Mouse (Mus musculus): ENCODE measurements at regions not wholly inside any gene's neighbourhood (a gene's known extent, or its start where the extent isn't known, plus 50 kb on each side); places are given as distances from the start of the nearest gene placed in this dataset.
"Not testable (repeated sequence)": the region's sequence is repeated elsewhere in the genome, so short reads cannot be mapped to it uniquely, and the experiment has no call there.

GRCm38 (mm10) chr6:53233777-53234176, 53.3 kb upstream of the Creb5 start:
- no peak for DNase-seq (ENCODE audit: low spot score in 2 of 2)

GRCm38 (mm10) chr6:53232616-53233015, 54.5 kb upstream of the Creb5 start:
- DNase-seq (ENCODE audit: low spot score in 2 of 2) = no peak

- DNase-seq (ENCODE audit: low spot score in 2 of 2) = no peak
These were observed 57.7 kb upstream of the Creb5 start for GRCm38 (mm10) chr6:53229350-53229749.

GRCm38 (mm10) chr6:53222104-53222503, 65.0 kb upstream of the Creb5 start:
- no peak for DNase-seq (ENCODE audit: low spot score in 2 of 2)

- no peak for DNase-seq (ENCODE audit: low spot score in 2 of 2)
These were observed 65.4 kb upstream of the Creb5 start for GRCm38 (mm10) chr6:53221668-53222005.

GRCm38 (mm10) chr6:53220784-53221667, 66.0 kb upstream of the Creb5 start:
- no peak for DNase-seq (ENCODE audit: low spot score in 2 of 2)

- no peak for DNase-seq (ENCODE audit: low spot score in 2 of 2)
These were observed 68.2 kb upstream of the Creb5 start for GRCm38 (mm10) chr6:53218871-53219286.

GRCm38 (mm10) chr6:53217234-53218015, 69.6 kb upstream of the Creb5 start:
- DNase-seq (ENCODE audit: low spot score in 2 of 2) = peak; percentile 31 to 50

- no peak for DNase-seq (ENCODE audit: low spot score in 2 of 2)
These were observed 70.4 kb upstream of the Creb5 start for GRCm38 (mm10) chr6:53216715-53217114.

- peak in 1 of 2 experiments; percentile 24 for DNase-seq (ENCODE audit: low spot score in 2 of 2)
These were observed 75.7 kb upstream of the Creb5 start for GRCm38 (mm10) chr6:53211420-53211819.

- DNase-seq (ENCODE audit: low spot score in 2 of 2) = no peak
These were observed 77.7 kb upstream of the Creb5 start for GRCm38 (mm10) chr6:53209398-53209797.

- no peak for DNase-seq (ENCODE audit: low spot score in 2 of 2)
These were observed 78.6 kb upstream of the Creb5 start for GRCm38 (mm10) chr6:53208474-53208873.

- DNase-seq (ENCODE audit: low spot score in 2 of 2) = no peak
These were observed 79.3 kb upstream of the Creb5 start for GRCm38 (mm10) chr6:53207781-53208180.

- DNase-seq (ENCODE audit: low spot score in 2 of 2) = no peak
These were observed 79.7 kb upstream of the Creb5 start for GRCm38 (mm10) chr6:53207361-53207760.

- no peak for DNase-seq (ENCODE audit: low spot score in 2 of 2)
These were observed 85.7 kb upstream of the Creb5 start for GRCm38 (mm10) chr6:53201281-53201956.

- no peak for DNase-seq (ENCODE audit: low spot score in 2 of 2)
These were observed 87.6 kb upstream of the Creb5 start for GRCm38 (mm10) chr6:53199474-53199873.

GRCm38 (mm10) chr6:53182131-53182530, 104.9 kb upstream of the Creb5 start:
- DNase-seq (ENCODE audit: low spot score in 2 of 2) = not testable (repeated sequence)

- no peak for DNase-seq (ENCODE audit: low spot score in 2 of 2)
These were observed 96.0 kb upstream of the Jazf1 start for GRCm38 (mm10) chr6:53164423-53164841.

GRCm38 (mm10) chr6:53163091-53163490, 94.7 kb upstream of the Jazf1 start:
- no peak for DNase-seq (ENCODE audit: low spot score in 2 of 2)

- DNase-seq (ENCODE audit: low spot score in 2 of 2) = no peak
These were observed 93.2 kb upstream of the Jazf1 start for GRCm38 (mm10) chr6:53161627-53162026.

GRCm38 (mm10) chr6:53154621-53155020, 86.2 kb upstream of the Jazf1 start:
- no peak for DNase-seq (ENCODE audit: low spot score in 2 of 2)

GRCm38 (mm10) chr6:53147478-53147877, 79.0 kb upstream of the Jazf1 start:
- DNase-seq (ENCODE audit: low spot score in 2 of 2) = no peak

All from adrenal gland, adult 18-20 months (tissue).